Mouse (Mus musculus) erythroblast, embryonic 14.5 days (primary cell): ENCODE measurements around the gene Lypd9. TPM values are rescaled to one million over a fixed set of nuclear protein-coding genes. Genes with fewer than 3 reads are reported as not detected.
"Not testable (repeated sequence)": the region's sequence is repeated elsewhere in the genome, so short reads cannot be mapped to it uniquely, and the experiment has no call there.

Experiments used
- H3K27me3 ChIP-seq: 2 replicates; pipeline ENCODE4 v1.6.1; 2012; ENCODE audit warnings: inconsistent platforms; ENCODE audit not compliant: control insufficient read depth
- H3K36me3 ChIP-seq: 2 replicates; pipeline ENCODE4 v1.6.1; 2012; ENCODE audit warnings: mild to moderate bottlenecking, inconsistent platforms; ENCODE audit not compliant: control insufficient read depth
- H3K4me1 ChIP-seq: 2 replicates; pipeline ENCODE4 v1.6.1; 2012; ENCODE audit warnings: inconsistent platforms; ENCODE audit not compliant: control insufficient read depth
- H3K4me3 ChIP-seq: replicated peaks from 2 replicates; pipeline ENCODE3; 2012; ENCODE audit warnings: moderate library complexity, mild to moderate bottlenecking, inconsistent platforms
- H3K9me3 ChIP-seq: 2 replicates; pipeline ENCODE4 v1.6.1; 2012; ENCODE audit warnings: low read length, inconsistent platforms, mixed read lengths; ENCODE audit not compliant: control insufficient read depth
- GATA1 ChIP-seq: IDR thresholded peaks from 2 replicates; pipeline ENCODE4 v1.6.1; 2012; ENCODE audit warnings: low read length, inconsistent platforms, mixed read lengths
- TAL1 ChIP-seq: IDR thresholded peaks from 3 replicates; pipeline ENCODE4 v1.6.1; 2012; ENCODE audit warnings: low read length, inconsistent platforms, mixed read lengths
- polyA plus RNA-seq: library from polyadenylated mRNA; stranded (reverse); fragments of >175 nt; gene quantifications from 2 replicates; pipeline ENCODE4 v1.2.3, GENCODE M21; 2012

Lypd9 gene
- not detected in 2 replicates for polyA plus RNA-seq

DNA sequence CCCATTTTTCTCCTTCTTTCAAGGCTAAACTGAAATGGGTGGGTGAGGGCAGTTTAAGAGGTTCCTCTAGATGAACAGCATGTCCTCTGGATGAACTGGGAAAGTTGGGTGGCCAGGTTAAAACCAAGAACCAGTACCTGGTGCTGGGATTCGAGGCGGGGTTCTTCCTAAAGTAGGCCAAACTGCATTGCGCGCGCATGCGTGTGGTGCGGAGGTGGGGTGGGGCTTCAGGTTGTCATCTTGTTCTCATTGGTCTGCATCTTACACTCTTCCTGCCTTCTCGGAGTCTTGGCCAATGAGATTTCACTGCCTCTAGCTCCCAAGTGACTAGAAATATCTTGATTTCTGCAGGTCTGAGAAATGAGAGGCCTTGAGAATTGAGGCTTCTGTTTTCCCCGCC lies at the start of gene Lypd9:
Gene Lypd9 (minus strand): TSS at position 165 of the 400 bp plus-strand sequence.
- H3K4me3 ChIP-seq: no peak within 1 kb of the TSS
- no peaks in the 10 kb centered on the region for H3K27me3 ChIP-seq
- no peaks in the 10 kb centered on the region for H3K9me3 ChIP-seq
- TF ChIP-seq GATA1: no peak
- TF ChIP-seq TAL1: no peak
- no peaks in the 10 kb centered on the region for H3K4me1 ChIP-seq
- H3K36me3 ChIP-seq: no peaks in the 10 kb centered on the region

DNA sequence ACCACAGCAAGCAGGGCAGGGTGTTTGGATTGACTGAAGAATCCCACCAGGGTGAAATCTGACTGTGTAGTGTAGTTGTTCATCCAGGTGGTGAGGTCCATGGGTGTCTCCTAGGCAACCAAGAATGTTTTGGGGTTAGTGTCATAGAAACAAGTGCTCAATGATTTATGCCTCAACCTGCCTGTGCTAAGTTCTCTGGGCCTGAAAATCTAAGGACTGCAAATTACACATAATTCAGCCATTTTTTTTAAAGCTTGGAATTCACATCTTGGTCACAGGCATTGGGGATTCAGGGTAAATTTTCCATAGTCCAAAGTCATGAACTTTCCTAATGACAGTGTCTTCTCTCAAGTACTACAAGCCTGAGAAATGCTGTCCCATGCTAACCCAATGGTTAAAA lies 49.7 kb upstream of the Lypd9 start, which contains the start of gene Olfr331:
Gene Olfr331 (minus strand): TSS at position 101 of the 400 bp plus-strand sequence.
- H3K36me3 ChIP-seq, H3K4me3 ChIP-seq, H3K4me1 ChIP-seq, H3K9me3 ChIP-seq, H3K27me3 ChIP-seq: not testable (repeated sequence)

DNA sequence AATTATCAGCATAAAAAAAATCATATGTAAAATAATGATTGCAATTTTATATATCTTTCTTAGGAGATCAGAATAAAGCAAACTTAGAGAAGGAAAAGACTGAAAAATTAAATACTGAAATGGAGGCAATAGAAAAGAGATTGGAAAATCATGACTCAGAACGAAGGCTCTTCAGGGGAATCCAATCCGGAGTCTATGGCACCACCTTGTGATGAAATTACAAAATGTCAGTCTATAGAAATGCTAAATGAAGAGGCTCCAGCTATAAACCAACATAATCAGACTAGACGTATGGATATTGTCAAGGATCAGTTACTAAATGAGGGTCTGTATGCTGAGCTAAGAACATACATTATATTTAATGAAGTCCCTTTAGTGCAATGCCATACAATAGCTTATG lies 46.6 kb upstream of the Lypd9 start:
- no peaks in the 10 kb centered on the region for H3K4me1 ChIP-seq
- no peak overlapping the region for H3K4me3 ChIP-seq
- 0 out of 2 replicates have a peak, but pooled peaks cover 3% of the 10 kb centered on the region for H3K27me3 ChIP-seq
- TF ChIP-seq TAL1 (no peak), GATA1 (no peak)
- no peaks in the 10 kb centered on the region for H3K9me3 ChIP-seq
- no peaks in the 10 kb centered on the region for H3K36me3 ChIP-seq

DNA sequence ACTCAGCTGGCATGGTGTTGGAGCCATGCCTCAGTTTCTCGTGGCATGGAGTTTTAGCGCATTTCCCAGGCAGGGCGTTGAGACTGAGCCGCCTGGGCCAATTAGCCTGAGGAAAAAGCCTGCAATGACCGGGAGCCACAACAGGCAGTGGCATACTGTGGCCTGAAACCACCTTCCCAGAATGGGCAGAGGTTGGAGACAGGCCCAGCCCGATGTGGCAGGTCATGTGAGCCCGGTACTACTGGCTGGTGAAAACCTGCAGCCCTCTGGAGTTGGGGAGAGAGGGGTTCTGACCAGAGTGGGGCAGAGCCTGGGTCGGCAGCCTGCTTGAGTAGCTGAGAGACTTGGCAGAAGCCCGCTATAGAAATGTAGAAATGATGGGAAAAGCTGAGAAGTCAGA lies 46.0 kb upstream of the Lypd9 start:
- H3K4me3 ChIP-seq: no peak overlapping the region
- H3K4me1 ChIP-seq: no peaks in the 10 kb centered on the region
- H3K9me3 ChIP-seq: no peaks in the 10 kb centered on the region
- H3K36me3 ChIP-seq: no peaks in the 10 kb centered on the region
- no peak for TF ChIP-seq TAL1
- TF ChIP-seq GATA1: no peak
- 0 out of 2 replicates have a peak, but pooled peaks cover 3% of the 10 kb centered on the region for H3K27me3 ChIP-seq

DNA sequence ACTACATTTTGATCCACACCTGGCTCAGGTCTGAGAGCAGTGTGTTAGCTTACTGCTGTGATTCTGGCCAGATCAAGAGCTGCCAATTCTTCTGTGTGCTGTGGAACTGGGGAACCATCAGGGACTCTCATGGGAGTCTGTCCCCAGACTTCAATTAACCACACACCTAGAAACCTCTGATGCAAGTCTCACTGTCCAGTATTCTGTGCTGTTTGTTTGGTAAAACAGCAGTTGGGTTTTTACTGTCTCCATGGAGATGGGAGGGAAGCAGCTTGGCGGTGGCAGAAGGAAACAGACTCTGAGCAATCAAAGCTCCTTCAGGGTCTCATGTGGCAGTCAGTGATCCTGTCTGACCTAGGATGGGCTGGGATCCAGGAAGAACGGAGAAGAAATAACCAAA lies 39.7 kb upstream of the Lypd9 start, which contains the start of gene Olfr332:
Gene Olfr332 (minus strand): TSS at position 101 of the 400 bp plus-strand sequence.
- no peak for TF ChIP-seq TAL1
- no peak for TF ChIP-seq GATA1
- Histone ChIP-seq H3K9me3 (no peaks in the 10 kb centered on the region), H3K27me3 (no peaks in the 10 kb centered on the region), H3K36me3 (no peaks in the 10 kb centered on the region), H3K4me3 (no peak within 1 kb of the TSS), H3K4me1 (no peaks in the 10 kb centered on the region)

DNA sequence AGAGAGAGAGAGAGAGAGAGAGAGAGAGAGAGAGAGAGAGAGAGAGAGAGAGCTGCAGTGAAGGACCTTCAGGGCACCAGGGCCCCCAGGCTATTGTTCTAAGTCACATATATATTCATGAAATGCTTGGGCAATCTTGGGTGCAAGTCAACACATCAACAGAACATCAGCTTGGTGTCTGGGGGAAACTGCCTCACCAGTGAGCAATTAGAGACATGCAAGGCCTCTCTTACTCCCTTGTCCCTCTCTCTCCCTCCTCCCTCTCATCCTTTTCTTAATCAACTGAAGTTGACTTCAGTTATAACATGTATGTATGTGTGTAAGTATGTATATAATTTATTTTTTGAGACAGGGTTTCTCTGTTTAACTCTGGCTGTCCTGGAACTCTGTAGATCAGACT lies 9.4 kb upstream of the Lypd9 start, which contains the start of gene Olfr30:
Gene Olfr30 (minus strand): TSS at position 101 of the 400 bp plus-strand sequence.
- H3K4me1 ChIP-seq: no peaks in the 10 kb centered on the region
- no peaks in the 10 kb centered on the region for H3K9me3 ChIP-seq
- TF ChIP-seq GATA1: no peak
- no peak for TF ChIP-seq TAL1
- H3K36me3 ChIP-seq: no peaks in the 10 kb centered on the region
- H3K4me3 ChIP-seq: no peak within 1 kb of the TSS
- H3K27me3 ChIP-seq: 0 out of 2 replicates have a peak, but pooled peaks cover 3% of the 10 kb centered on the region

DNA sequence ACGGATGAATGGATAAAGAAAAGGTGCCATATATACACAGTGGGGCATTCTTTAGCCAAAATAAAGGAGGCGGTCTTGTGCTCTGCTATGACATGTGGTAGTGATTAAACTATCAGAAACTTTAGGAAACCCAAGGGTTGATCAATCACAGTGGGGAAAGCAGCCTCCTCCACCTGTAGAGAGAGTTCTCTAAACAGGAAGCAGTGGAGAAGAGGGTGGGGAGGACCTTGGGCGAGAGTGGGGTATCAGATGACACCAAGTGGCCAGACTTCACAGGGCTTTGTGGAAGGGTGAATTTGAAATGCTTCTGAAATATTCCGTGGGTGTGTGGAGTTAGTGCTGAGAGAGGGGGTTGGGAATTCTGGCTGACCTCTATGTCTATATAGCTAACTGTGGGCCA lies 869 bp upstream of the Lypd9 start:
- TF ChIP-seq GATA1 (no peak), TAL1 (no peak)
- no peaks in the 10 kb centered on the region for H3K4me1 ChIP-seq
- no peaks in the 10 kb centered on the region for H3K27me3 ChIP-seq
- no peaks in the 10 kb centered on the region for H3K36me3 ChIP-seq
- H3K4me3 ChIP-seq: no peak overlapping the region
- H3K9me3 ChIP-seq: no peaks in the 10 kb centered on the region

DNA sequence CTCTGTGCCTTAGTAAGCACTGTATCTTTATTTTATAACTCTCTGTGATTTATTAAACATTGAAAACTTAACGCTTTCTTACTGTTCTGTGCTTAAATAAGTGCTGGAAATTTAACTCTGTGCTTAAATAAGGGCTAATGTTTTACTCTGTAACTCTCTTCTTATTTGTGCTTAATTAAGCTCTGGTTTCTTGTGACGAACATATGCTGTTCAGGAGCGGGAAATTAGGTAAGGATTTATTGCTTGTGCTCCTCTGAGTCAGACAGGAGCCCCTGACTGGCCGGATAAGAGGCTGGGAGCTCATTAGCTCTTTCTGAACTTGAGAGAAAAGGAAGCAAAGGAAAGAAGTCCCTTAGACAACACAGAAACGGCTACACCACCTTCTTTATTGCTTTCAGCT lies 14.9 kb downstream of the Lypd9 start:
- no peaks in the 10 kb centered on the region for H3K36me3 ChIP-seq
- H3K27me3 ChIP-seq: peaks cover 3% of the 10 kb centered on the region; the same call in 1 of the 2 replicates
- H3K4me1 ChIP-seq: no peaks in the 10 kb centered on the region
- no peaks in the 10 kb centered on the region for H3K9me3 ChIP-seq
- TF ChIP-seq TAL1 (no peak), GATA1 (no peak)
- H3K4me3 ChIP-seq: no peak overlapping the region

DNA sequence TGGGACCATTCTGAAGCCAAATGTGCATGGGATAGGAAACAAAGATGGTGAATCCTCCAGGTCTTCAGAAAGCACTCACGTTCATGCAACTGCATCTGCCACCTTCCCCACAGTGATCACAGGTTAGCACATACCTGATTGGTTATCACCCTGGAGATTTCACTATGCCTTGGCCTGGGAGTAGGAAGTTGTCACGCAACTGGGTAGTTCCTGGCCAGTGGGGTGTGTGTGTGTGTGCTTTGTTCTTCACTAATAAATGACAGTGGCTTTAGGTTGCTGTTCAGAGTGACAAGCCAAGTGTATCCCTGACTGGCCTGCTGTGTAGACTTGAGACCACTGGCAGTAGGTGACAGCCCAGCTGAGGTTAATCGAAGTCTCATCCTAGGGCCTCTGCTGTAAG lies 20.5 kb downstream of the Lypd9 start, which contains the start of gene Gm12253:
Gene Gm12253 (plus strand): TSS at position 301 of the 400 bp plus-strand sequence.
- no peaks in the 10 kb centered on the region for H3K36me3 ChIP-seq
- H3K9me3 ChIP-seq: no peaks in the 10 kb centered on the region
- no peak within 1 kb of the TSS for H3K4me3 ChIP-seq
- H3K4me1 ChIP-seq: no peaks in the 10 kb centered on the region
- peaks cover 2% of the 10 kb centered on the region; the same call in 1 of the 2 replicates for H3K27me3 ChIP-seq
- no peak for TF ChIP-seq TAL1
- no peak for TF ChIP-seq GATA1

DNA sequence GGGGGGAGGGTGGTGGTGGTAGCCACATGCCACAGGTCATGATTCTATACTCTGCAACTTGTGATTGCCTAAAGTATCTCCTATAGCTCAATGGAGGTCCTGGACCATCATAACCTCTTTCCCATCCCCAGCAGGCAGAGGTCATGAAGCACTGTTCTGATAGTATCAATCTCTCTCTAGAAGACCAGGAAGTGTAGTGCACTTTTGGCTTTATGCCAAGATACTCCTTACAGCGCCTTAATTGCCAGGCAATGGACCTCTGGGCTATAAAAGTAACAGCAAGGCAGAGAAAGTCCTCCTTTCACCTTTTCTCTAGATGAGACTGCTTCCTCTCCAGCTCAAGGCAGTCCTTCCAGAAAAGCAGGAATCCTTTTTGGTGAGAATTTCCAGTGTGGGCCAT lies 31.9 kb downstream of the Lypd9 start, which contains the start of gene 1810065E05Rik:
Gene 1810065E05Rik (plus strand): TSS at position 297 of the 400 bp plus-strand sequence.
- Histone ChIP-seq H3K4me3 (no peak within 1 kb of the TSS), H3K36me3 (no peaks in the 10 kb centered on the region), H3K9me3 (no peaks in the 10 kb centered on the region), H3K4me1 (no peaks in the 10 kb centered on the region), H3K27me3 (no peaks in the 10 kb centered on the region; the same call in none of the 2 replicates)
- no peak for TF ChIP-seq GATA1
- TF ChIP-seq TAL1: no peak
